Mouse (Mus musculus): ENCODE results near the gene Cers1. TPM values are rescaled to one million over a fixed set of nuclear protein-coding genes. Genes with fewer than 3 reads are reported as not detected.

Gene Cers1
- polyA plus RNA-seq, 1 experiment from 2014 or later = 5.5 TPM

DNA sequence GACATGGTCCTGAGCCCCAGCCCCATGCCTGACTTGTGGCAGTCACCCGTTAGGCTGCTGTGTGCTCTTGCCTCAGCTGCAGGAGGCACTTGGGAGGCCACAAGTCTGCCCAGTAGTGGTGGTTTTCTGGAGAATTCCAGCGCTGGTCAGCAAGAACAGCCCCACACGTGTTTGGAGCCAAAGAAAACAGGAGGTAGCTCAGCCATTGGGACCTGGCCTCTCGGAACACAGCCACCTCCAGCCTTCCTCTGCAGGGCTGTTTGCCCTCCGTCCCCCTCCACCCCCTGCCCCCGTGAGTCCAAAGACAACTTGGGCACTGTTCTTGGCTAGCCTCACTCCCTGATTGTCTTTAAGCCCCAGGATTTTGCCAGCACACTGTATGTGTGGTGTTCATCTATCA lies 56.4 kb downstream of the Cers1 start:
- Histone ChIP-seq H3K27ac (ENCODE audit: low read depth, low read length) (no peak overlapping the region), H3K27me3 (ENCODE audit: control insufficient read depth, insufficient read depth, low read length) (peaks cover 56% of the 10 kb centered on the region), H3K4me1 (ENCODE audit: control insufficient read depth, insufficient read depth, low read length) (peaks cover 8% of the 10 kb centered on the region), H3K9me3 (ENCODE audit: control insufficient read depth, low read length) (no peaks in the 10 kb centered on the region), H3K9ac (ENCODE audit: low read length) (no peak overlapping the region), H3K36me3 (ENCODE audit: control insufficient read depth, insufficient read depth, low read length) (no peaks in the 10 kb centered on the region), H3K4me3 (ENCODE audit: low read depth, low read length) (no peak overlapping the region), H3K4me2 (no peak overlapping the region)
- no peak for ATAC-seq (ENCODE audit: low FRiP score)
- 37% methylated on average over 6 of the region's 6 CpGs for WGBS
- DNase-seq (ENCODE audit: low spot score, missing footprints) = no peak

GRCm38 (mm10) chr8:70373397-70374317 lies 58.1 kb downstream of the Cers1 start, which contains the start of gene Comp:
Comp (plus strand) TSS chr8:70373558.
- peak within 1 kb of the TSS; percentile 7 for H3K4me3 ChIP-seq (ENCODE audit: low read depth, low read length)
- peaks cover 70% of the 10 kb centered on the region for H3K27me3 ChIP-seq (ENCODE audit: control insufficient read depth, insufficient read depth, low read length)
- peak; percentile 91 for DNase-seq (ENCODE audit: low spot score, missing footprints)
- H3K27ac ChIP-seq (ENCODE audit: low read depth, low read length) = no peak within 1 kb of the TSS
- ATAC-seq (ENCODE audit: low FRiP score) = 0 out of 2 replicates have a peak, but pooled peaks have one; percentile 6
- H3K4me2 ChIP-seq = peak within 1 kb of the TSS; percentile 27
- H3K9me3 ChIP-seq (ENCODE audit: control insufficient read depth, low read length) = no peaks in the 10 kb centered on the region
- no peak within 1 kb of the TSS for H3K9ac ChIP-seq (ENCODE audit: low read length)
- 3% methylated on average over 47 of the region's 47 CpGs for WGBS
- no peaks in the 10 kb centered on the region for H3K36me3 ChIP-seq (ENCODE audit: control insufficient read depth, insufficient read depth, low read length)
- peaks cover 8% of the 10 kb centered on the region for H3K4me1 ChIP-seq (ENCODE audit: control insufficient read depth, insufficient read depth, low read length)

DNA sequence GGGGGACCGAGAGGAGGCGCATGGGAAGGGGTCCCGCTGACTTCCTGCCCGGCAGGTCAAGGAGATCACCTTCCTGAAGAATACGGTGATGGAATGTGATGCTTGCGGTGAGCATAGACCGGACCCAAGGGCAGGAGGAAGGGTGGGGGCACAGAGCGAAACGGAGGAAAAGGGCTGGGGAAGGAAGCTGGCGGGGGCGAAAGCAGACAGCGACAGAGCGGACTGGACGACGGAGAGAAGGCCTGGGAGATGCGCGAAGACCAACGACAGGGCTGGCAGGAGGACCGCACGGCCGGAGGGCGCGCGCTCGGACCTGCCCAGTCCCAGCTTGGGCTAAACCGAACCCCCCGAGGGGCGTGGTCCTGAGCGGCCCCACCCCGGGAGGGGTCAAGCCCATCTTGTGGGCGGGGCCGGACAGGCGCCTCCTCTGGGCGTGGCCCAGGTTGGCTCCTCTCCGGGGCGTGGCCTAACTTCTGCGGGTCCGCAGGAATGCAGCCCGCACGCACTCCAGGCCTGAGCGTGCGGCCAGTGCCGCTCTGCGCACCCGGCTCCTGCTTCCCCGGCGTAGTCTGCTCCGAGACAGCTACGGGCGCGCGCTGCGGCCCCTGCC lies 58.8 kb downstream of the Cers1 start:
- DNase-seq (ENCODE audit: low spot score, missing footprints) (peak; percentile 92), ATAC-seq (ENCODE audit: low FRiP score) (peak; percentile 71)

DNA sequence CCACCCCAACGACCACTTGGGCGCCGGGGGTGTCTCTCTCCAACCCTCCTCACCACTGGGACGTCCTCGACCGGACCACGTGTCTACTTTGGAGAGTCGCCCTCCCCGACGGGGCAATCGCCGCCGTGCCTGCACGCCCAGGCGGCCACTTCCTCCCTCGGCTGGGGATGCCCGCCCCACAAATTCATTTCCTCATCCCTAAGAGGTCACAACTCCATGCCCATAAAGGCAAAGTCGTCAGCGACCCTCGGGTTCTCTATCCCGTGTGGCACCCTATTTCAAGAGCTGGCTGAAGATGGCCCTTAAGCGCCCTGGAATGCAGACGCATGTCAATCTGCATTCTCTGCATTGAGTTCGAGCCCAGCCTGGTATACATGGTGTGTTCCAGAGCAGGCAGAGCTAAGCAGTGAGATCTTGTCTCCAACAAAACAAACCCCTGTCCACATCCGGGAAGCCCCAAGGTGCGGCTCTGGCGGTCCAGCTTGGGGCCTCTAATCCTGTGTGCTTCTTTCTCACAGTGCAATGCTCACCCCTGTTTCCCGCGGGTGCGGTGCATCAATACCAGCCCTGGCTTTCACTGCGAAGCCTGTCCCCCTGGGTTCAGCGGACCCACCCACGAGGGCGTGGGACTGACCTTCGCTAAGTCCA lies 59.8 kb downstream of the Cers1 start:
- Histone ChIP-seq H3K9me3 (ENCODE audit: control insufficient read depth, low read length) (no peaks in the 10 kb centered on the region), H3K27ac (ENCODE audit: low read depth, low read length) (no peak overlapping the region), H3K4me1 (ENCODE audit: control insufficient read depth, insufficient read depth, low read length) (peaks cover 8% of the 10 kb centered on the region), H3K27me3 (ENCODE audit: control insufficient read depth, insufficient read depth, low read length) (peaks cover 70% of the 10 kb centered on the region), H3K4me2 (no peak overlapping the region), H3K36me3 (ENCODE audit: control insufficient read depth, insufficient read depth, low read length) (no peaks in the 10 kb centered on the region), H3K9ac (ENCODE audit: low read length) (no peak overlapping the region), H3K4me3 (ENCODE audit: low read depth, low read length) (no peak overlapping the region; the same call in 1 of the 2 replicates)
- DNase-seq (ENCODE audit: low spot score, missing footprints) (peak; percentile 90), ATAC-seq (ENCODE audit: low FRiP score) (no peak)
- 6% methylated on average over 35 of the region's 35 CpGs for WGBS

More for the DNA sequence above, 58.8 kb downstream of the Cers1 start:
- Histone ChIP-seq H3K4me2 (peak overlapping the region; percentile 27), H3K9me3 (ENCODE audit: control insufficient read depth, low read length) (no peaks in the 10 kb centered on the region), H3K4me3 (ENCODE audit: low read depth, low read length) (peak overlapping the region; percentile 7), H3K27me3 (ENCODE audit: control insufficient read depth, insufficient read depth, low read length) (peaks cover 70% of the 10 kb centered on the region), H3K9ac (ENCODE audit: low read length) (no peak overlapping the region), H3K27ac (ENCODE audit: low read depth, low read length) (no peak overlapping the region), H3K36me3 (ENCODE audit: control insufficient read depth, insufficient read depth, low read length) (no peaks in the 10 kb centered on the region), H3K4me1 (ENCODE audit: control insufficient read depth, insufficient read depth, low read length) (peaks cover 8% of the 10 kb centered on the region)
- under 1% methylated on average over 52 of the region's 53 CpGs for WGBS

DNA sequence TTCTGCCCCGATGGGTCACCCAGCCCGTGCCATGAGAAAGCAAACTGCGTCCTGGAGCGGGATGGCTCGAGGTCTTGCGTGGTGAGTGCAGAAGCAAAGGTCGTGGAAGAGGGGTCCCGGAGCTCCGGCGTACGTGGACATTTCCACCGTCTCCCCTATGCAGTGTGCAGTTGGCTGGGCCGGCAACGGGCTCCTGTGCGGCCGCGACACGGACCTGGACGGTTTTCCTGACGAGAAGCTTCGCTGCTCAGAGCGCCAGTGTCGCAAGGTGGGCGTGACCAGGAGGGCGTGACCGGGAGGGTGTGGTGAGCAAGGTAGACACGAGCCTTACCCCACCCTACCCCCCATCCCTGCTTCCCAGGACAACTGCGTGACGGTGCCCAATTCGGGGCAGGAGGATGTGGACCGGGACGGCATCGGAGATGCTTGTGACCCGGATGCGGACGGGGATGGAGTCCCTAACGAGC lies 60.7 kb downstream of the Cers1 start:
- peak; percentile 89 for DNase-seq (ENCODE audit: low spot score, missing footprints)
- Histone ChIP-seq H3K36me3 (ENCODE audit: control insufficient read depth, insufficient read depth, low read length) (no peaks in the 10 kb centered on the region), H3K4me1 (ENCODE audit: control insufficient read depth, insufficient read depth, low read length) (peaks cover 8% of the 10 kb centered on the region), H3K4me2 (no peak overlapping the region), H3K27me3 (ENCODE audit: control insufficient read depth, insufficient read depth, low read length) (peaks cover 70% of the 10 kb centered on the region), H3K4me3 (ENCODE audit: low read depth, low read length) (0 out of 2 replicates have a peak overlapping the region, but pooled peaks have one; percentile 3), H3K9me3 (ENCODE audit: control insufficient read depth, low read length) (no peaks in the 10 kb centered on the region), H3K27ac (ENCODE audit: low read depth, low read length) (no peak overlapping the region), H3K9ac (ENCODE audit: low read length) (no peak overlapping the region)
- 8% methylated on average over 37 of the region's 37 CpGs for WGBS
- no peak for ATAC-seq (ENCODE audit: low FRiP score)

DNA sequence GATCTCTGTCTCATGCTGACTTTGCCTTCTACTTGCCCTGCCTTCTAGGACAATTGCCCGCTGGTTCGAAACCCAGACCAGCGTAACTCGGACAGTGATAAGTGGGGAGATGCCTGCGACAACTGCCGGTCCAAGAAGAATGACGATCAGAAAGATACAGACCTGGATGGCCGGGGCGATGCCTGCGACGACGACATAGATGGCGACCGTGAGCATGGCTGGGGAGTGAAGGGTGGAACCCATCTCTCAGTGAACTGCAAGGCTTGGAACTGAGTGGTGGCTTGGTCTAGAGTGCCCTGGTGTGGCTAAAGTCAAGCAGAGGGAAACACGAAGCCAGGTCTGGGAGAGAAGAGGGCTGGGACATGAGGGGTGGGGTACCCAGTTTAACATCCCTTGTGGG lies 61.5 kb downstream of the Cers1 start:
- Histone ChIP-seq H3K4me1 (ENCODE audit: control insufficient read depth, insufficient read depth, low read length) (peaks cover 8% of the 10 kb centered on the region), H3K4me2 (no peak overlapping the region), H3K9me3 (ENCODE audit: control insufficient read depth, low read length) (no peaks in the 10 kb centered on the region), H3K36me3 (ENCODE audit: control insufficient read depth, insufficient read depth, low read length) (no peaks in the 10 kb centered on the region), H3K9ac (ENCODE audit: low read length) (no peak overlapping the region), H3K27me3 (ENCODE audit: control insufficient read depth, insufficient read depth, low read length) (peaks cover 63% of the 10 kb centered on the region), H3K27ac (ENCODE audit: low read depth, low read length) (no peak overlapping the region), H3K4me3 (ENCODE audit: low read depth, low read length) (no peak overlapping the region)
- DNase-seq (ENCODE audit: low spot score, missing footprints) = no peak
- 14% methylated on average over 15 of the region's 15 CpGs for WGBS
- no peak for ATAC-seq (ENCODE audit: low FRiP score)

GRCm38 (mm10) chr8:70380069-70380468 lies 64.5 kb downstream of the Cers1 start:
- ATAC-seq (ENCODE audit: low FRiP score) (no peak), DNase-seq (ENCODE audit: low spot score, missing footprints) (no peak)
- Histone ChIP-seq H3K4me2 (no peak overlapping the region), H3K4me3 (ENCODE audit: low read depth, low read length) (no peak overlapping the region), H3K9ac (ENCODE audit: low read length) (no peak overlapping the region), H3K36me3 (ENCODE audit: control insufficient read depth, insufficient read depth, low read length) (no peaks in the 10 kb centered on the region), H3K9me3 (ENCODE audit: control insufficient read depth, low read length) (no peaks in the 10 kb centered on the region), H3K27me3 (ENCODE audit: control insufficient read depth, insufficient read depth, low read length) (peaks cover 33% of the 10 kb centered on the region), H3K4me1 (ENCODE audit: control insufficient read depth, insufficient read depth, low read length) (no peaks in the 10 kb centered on the region; the same call in 1 of the 2 replicates), H3K27ac (ENCODE audit: low read depth, low read length) (no peak overlapping the region)
- 93% methylated on average over 12 of the region's 12 CpGs for WGBS

All from midbrain, embryonic 11.5 days (tissue).